Mouse (Mus musculus) kidney, postnatal 4 days (tissue): Measurements from ENCODE around the gene Fblim1.
"Not testable (repeated sequence)": the region's sequence is repeated elsewhere in the genome, so short reads cannot be mapped to it uniquely, and the experiment has no call there.

Source experiments
- DNase-seq, 2 experiments: peaks; one replicate each; pipeline ENCODE4 v3.0.0; 2021; ENCODE audit warnings: mixed read lengths in 2 of 2

The Fblim1 gene

DNA sequence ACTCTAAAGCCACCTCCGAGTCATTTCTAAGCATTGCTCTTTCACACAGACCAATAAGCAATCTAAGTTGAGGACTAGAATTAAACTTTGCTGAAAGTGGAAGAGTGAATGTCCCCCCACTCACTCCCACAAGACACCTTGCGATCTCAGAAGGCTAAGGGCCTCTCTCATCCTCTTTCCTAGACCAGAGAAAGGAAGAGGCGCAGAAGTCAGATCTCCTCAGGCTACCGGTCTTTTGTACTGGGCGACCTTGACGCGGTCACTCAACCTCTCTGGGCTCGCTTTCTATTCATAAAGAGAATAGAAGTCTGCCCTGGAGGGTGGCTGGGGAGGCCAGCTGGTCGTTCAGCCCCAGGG is 7.0 kb downstream of the Fblim1 start:
- DNase-seq = peak in 1 of 2 experiments; percentile 37

DNA sequence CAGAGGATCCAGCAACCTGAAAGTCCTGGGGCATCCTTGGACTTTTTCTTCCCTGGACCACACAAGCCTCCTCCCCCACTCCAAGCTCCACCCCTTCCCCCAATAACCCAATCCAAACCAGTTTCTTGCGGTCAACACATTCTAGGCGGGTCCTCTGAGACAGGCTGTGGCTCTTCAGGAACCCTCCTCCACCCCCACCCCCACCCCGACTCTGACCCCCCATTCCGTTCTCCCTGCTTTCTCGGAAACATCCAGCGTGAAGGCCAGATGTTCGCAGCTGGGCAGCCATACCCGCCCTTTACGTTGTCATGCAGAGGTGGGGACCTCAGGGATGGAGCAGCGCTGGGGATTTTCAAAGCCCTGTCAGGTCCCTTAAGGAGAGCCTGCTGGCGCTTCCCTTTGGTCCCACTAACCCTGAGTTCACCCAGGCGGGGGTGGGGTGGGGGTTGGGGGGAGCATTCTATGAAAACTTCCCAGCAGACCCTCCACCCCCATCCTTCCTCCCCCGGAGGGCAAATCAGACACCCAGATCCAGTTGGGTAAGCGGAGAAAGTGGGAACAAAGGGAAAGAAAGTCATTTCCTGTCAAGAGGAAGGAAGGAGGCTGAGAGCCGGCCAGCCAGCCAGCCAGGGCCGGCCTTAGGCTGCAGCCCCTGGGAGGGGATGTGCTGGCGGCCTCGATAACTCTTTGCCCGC is 7.5 kb downstream of the Fblim1 start:
- peak; percentile 89 to 92 for DNase-seq

DNA sequence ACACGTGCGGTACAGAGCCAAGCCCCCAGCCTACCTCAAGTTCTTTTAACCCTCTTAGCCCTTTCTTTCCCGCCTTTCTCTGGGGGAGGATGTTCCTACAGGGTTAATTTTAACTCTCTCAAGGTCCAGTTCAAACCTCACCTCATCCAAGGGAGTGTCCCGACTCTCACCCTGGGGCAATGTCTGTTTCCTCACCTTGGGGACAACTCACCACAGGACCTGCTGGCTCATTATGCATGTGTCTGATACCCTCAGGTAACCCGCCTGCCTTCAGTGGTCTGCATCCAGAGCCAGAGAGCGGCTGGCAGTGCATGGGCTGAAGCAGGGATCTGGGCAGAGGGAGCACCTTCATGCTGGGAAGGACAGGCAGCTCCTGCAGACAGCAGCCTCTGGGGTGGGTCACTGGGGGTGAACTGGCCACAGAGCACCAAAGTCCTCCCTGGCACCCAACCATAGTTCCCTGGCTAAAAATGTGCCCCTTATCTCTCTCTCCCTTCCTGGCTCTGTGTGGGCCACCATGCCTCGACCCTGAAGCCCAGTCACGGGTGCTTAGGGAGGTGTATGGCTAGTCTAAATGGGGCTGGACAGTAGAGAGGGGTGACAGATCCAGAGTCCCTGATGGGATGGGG is 9.1 kb downstream of the Fblim1 start:
- no peak for DNase-seq

DNA sequence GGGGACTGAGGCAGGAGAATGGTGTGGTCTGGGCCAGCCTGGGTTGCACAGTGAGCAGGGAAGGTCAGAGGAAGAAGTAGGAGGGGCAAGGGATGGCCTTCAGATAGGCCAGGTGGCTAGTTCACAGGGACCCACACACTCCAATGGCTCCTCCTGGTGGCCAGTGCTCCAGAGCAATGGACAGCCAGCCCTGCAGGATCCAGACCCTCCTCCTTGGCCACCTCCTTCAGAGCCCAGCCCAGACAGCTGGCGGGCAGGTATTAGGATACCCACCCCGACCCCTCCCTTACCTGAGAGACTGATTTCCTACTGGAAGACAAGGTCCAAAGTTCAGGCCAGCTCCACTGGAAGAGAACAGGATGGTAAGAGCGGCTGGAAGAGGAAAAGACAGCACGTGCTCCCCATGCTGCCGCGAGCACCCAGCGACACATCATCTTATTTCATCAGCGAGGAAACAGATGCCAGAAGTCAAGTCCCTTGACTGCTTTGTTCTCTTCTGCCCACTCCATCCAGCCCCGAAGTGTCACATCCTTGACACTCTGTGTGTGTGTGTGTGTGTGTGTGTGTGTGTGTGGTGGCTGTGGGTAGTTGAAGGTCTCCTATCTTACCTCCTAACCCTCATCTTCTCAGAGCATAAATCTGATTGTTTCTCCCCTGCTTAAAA is 10.2 kb downstream of the Fblim1 start:
- DNase-seq = peak; percentile 70 to 77

DNA sequence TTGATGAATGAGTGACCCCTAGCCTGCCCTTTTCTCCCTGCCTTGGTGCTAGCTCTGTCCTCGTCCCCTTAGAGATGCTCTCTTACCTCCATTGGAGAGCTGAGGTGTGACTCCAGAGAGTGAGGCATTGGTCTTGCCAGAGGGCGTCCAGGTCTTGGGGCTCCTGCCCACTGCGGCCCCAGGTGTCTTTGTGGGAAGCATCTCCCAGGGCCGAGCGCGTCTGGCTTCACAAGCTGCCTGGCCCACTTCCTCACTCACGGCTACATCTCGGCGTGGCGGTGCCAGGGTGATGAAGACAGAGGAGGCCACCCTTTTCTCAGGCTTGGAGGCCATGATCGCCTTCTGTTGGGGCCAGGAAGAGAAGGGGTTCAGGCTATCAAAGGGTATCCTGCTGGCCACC is 10.8 kb downstream of the Fblim1 start:
- DNase-seq = no peak

DNA sequence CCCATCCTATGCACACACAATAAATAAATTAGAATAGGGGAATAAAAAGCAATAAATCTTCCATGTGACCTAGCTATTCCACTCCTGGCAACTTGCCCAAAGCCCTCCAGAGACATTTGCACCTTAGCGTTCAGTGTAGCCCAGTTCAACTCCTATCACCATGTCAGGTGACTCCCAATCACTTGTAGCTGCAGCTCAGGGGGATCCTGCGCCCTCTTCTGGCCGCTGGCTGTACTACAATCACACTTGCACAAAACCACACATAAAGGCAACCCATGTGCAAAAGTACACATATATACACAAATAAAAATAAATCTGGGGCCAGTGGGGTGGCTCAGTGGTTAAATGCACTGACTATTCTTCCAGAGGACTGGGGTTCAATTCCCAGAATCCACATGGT is 14.3 kb downstream of the Fblim1 start:
- DNase-seq = peak; percentile 71 to 73

DNA sequence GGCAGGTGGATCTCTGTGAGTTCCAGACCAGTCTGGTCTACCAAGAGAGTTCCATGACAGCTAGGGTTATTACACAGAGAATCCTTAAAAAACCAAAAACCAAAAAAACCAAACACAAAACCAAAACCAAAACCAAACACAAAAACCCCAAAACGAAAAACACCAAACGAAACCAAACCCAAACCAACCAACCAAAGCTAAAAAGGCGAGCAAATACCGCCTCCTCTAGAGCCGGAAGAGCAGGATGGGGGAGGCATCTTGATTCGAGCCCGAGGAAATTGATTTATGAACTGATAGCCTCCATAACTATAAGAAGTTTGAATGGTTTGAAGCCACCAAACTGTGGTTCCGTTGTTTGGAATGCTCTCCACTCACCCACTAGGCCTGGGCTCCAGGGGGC is 22.0 kb downstream of the Fblim1 start:
- DNase-seq = no peak

DNA sequence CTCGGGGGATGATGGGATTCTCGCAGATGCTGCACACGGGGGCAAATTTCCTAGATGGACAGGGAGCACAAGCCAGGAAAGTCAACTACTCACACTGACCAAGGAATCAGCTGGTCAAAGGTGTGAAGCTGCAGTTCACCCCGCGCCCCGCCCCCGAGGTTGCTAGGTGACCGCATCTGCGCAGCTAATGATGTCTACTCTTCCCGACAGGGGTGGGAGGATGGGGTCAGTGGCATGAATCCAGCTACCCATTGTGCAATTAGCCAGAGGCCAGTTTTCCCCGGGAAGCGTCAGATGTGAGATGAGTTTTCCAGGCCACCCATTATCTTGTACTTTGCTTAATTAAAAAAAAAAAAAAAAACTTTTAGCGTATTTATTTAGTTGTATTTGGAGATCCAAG is 24.8 kb downstream of the Fblim1 start:
- no peak for DNase-seq

DNA sequence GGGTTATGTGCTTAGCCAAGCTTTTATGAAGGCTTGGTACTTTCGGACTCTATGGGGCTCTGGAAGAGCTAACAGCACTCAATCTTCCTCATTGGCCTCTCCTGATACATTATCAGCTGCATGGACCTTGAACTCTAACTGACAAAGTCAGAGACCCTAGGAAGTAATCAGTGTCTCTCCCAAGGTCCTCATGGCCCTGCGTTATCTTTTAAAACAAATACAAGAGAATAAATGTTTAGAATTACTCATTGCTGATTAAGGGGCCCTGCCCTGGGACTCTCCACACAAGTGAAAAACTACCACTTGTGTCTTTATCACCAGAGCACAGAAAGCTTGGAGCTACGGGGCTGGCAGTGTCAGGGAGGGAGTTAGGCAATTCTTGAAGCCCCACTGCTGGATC is 27.1 kb downstream of the Fblim1 start:
- DNase-seq = no peak

DNA sequence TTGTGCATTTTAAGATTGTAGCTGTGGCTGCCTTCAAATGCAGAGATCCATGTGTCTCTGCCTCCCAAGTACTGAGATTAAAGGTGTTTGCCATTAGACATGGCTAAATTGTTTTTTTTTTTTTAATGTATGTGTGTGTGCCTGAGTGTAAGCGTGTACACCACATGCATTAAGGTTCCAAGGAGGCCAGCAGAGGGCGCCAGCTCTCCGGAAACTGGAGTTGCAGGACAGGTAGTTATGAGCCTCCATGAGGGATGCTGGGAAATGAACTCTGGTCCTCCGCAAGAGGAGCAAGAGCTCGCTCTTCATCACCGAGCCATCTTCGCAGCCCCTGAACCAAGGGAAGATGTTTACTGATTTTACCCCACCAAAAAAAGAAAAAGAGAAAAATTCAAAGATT is 29.0 kb downstream of the Fblim1 start:
- DNase-seq = peak in 1 of 2 experiments; percentile 49

DNA sequence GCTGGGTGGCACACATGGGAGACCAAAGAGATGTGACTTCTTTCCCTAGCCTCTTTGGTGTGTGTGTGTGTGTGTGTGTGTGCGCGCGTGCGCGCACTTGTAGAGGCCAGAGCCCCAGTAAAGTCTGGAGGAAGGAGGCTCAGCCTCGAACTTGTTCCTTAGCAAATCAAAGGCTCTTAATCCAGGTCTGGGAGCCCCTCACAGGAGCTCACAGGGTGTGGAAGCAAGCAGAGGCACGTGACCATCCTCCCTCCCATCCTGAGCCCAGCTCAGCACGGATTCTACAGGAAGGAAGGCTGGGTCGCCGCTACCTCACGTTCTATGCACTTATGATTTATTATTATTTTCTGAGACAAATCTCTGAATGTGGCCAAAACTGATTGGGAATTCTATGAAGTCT is 29.5 kb downstream of the Fblim1 start:
- DNase-seq = no peak

DNA sequence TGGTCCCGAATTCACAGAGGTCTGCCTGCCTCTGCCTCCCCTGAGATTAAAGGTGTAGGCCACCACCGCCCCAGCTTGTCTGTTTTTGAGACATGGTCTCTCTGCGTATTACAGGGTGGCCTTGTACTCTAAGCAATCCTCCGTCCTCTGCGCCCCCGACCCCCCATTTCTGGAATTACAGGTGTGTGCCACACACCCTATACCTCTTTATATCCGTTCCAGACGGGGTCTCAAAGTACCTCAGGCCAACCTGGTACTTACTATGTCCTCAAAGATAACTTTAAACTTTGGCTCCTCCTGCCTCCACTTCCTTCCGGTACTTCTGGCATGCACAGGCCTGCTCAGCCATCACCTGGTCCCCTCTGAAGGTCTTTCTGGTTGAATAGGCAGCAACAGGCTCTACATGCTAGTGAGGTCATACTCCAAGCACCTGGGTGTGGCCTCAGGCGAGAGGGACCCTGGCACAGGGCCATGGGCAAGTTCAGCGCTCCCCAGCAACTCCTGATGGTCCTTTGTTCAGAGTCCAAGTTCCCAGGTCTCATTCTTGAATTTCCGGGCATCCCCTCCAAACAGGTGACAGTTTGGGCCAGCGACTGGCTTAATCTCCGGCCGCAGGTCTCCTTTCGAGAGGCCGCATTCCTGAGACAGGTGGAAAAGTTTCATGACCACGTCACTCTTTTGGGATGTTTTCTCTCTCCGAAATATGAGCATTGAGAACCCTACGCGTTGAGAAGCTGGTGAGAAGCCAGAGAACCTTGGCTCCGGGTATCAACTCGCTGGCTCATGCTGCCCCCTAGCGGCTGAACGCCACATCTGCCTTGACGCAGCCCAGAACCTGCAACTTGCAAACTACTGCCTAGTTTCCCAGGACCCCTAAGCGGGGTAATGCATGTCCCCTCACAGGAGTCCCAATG is 30.9 kb downstream of the Fblim1 start:
- DNase-seq = peak; percentile 94

DNA sequence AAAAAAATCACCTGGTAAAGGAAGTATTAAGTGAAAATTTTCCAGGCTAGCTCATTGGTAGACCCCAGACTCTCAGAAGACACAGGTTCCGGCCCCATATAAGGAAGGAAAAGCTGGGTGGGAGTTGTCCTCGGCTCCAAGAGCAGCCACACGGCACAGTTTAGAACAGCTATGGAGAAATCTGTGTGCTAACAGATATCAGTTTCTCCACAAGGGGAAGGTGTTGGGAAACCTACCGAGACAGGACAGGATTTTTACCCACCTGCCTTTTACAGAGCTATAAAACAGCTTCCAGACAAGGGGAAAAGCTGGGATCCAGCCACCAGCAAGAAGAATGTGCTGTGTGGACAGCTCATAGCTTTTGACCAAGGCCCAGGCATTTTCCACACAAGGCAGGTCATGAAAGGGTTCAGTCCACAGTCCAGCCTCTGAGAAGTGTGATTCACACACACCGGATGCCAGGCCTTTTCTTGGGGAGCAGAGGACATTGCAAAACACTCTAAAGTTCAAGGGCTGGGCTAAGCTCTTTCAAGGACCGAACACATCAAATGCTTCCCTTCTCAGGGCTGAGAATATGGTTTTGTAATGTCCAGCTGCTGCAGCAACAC is 32.4 kb downstream of the Fblim1 start:
- peak in 1 of 2 experiments; percentile 67 for DNase-seq

DNA sequence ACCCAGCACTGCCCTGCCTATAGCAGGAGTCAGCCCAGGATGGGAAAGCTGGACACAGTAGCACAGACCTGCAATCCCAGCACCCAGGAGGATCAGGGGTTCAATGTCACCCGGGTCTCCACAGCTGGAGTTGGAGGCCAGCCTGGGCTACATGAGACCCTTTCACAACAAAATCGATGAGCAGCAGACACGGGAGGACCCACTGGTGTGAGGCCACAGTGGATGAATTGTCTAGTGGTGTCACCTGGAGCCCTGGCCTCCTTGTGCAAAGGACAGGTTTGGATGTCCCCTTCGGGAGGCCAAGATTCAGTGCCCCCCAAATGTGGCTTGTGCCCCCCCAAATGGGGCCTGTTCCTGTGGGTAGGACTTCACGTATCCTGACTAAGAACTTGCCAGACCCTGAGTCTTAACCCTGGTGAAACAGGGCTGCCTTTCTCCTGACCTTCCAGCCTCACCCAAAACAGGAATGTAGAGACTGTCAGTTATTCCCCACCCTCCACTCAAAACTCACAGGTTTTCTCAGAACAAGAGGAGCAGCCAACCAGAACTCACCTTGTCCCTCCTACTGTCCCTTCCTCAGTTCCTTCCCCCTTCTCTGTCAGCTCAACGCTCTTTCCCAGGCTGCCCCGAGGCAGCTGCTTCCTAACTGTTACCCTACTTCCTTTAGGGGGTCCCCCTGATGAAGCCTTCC is 33.1 kb downstream of the Fblim1 start:
- no peak for DNase-seq

DNA sequence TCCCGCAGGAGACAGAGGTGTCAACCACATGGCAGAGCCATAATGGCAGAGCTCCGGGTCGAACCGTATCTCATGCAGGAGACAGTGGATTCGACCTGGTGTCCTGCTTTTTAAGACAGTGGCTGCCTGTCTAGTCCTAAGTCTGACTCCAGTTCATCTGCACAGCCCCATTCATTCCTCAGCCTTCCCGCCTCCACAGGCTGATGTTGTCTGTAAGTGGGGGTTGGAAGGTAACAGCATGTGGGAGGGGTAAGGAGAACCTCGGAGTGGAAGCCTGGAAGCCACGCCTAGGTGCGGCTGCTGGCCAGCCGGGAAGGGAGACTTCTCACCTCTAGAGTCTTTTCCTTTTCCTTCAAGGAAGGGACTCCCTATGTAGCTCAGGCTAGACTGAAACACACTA is 34.0 kb downstream of the Fblim1 start:
- peak in 1 of 2 experiments; percentile 31 for DNase-seq

DNA sequence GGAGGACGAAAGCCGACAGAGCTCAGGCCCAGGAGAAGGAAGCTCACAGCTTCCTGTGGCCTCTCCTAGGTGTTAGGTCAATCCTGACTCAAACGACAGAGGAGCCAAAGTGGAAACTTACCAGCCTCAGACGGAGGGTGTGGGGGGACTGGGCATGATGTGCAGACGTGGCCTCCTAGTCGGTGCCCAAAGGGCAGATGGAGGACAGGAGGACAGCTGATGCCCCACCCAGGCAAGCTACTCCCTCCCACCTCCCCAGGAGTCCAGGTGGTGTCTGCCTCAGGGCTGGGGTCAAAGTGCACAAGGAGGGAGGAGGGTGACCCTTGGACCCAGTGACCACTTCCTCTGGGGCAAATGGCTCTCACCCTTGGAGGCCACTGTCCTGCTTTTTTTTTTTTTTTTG is 34.6 kb downstream of the Fblim1 start:
- DNase-seq = peak; percentile 53 to 74

DNA sequence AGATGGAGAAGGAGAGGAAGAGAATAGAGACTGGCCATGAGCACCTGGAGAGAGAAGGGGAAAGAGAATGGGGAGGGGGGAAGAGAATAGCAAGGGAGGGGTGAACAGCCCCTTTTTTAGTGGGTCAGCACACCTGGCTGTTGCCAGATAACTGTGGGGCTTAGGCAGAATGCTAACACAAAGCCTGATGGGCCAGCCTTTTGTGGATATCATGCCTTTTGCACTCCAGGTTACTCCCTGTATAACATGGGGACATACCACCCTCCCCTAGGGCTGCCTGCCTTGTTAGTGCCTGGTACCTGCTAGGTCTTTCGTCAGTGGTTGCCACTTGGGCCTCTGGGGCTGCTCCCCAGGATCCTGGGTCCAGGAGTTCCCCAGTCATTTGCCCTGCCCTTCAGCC is 35.1 kb downstream of the Fblim1 start:
- no peak for DNase-seq

DNA sequence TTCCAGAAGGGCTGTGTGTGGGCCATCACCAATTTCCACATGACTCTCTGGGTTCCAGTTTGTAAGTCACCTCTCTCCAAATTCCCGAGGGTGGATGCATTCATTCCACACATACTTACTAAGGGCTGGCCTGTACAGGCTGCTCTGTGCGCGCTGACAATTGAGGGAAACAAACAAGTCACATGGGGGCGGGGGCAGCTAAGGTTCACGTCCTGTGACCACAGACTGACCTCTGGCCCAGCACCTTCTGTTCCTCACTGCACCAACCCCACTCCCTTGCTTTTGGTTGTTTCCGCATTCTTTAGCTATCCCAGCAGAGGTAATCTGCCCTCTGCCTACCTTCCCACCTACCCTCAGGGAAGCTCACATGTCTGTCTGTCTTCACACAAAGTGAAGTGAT is 35.9 kb downstream of the Fblim1 start:
- DNase-seq = peak; percentile 55 to 75

DNA sequence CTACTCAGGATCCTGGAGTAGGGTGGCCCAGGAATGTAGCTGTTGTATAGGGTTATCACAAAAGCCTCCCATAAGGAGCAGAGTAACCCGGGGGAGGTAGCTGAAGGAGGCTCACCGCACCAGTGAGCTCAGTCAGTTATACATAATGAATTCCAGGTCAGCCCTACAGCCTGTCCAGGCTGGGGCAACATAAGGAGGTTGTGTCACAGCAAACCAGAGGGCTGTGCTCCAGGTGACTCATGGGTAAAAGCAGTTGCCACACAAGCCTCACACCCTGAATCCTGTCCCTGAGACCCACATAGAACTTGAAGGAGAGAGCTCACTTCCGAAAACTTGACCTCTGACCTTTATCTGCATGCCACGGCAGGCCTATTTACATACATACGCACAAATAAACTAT is 36.9 kb downstream of the Fblim1 start:
- no peak for DNase-seq

DNA sequence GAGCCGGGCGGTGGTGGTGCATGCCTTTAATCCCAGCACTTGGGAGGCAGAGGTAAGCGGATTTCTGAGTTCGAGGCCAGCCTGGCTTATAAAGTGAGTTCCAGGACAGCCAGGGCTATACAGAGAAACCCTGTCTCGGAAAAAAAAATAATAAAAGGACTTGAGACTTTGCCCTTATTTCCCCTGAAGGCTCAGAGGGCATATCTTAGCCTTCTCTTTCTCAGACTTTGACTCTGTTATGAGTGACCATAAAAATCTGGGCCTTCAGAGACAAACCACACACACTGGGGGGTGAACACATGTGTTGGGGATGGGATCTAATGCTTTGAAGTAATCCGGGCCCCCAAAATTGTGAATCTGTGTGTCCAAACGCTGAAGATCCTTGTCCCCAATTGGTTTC is 38.7 kb downstream of the Fblim1 start:
- DNase-seq = not testable (repeated sequence)

DNA sequence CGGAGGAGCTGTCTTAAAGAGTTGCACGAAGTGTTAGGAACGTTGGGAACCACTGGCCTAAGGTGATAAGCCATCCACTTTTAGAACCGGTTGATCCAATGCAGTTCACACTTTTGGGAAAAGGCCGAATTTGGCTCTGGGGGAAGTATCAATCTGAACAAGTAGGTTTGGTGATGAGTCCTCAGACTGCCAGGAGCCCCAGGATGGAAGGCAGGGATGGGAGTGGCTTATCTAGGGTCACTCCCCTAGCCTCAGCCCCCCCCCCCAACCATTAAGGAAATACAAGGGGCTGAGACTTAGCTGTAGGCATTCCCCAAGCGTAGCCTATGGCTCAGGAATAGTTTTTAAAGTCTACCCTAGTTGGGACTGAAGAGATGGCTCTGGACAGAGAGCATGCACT is 39.7 kb downstream of the Fblim1 start:
- no peak for DNase-seq

DNA sequence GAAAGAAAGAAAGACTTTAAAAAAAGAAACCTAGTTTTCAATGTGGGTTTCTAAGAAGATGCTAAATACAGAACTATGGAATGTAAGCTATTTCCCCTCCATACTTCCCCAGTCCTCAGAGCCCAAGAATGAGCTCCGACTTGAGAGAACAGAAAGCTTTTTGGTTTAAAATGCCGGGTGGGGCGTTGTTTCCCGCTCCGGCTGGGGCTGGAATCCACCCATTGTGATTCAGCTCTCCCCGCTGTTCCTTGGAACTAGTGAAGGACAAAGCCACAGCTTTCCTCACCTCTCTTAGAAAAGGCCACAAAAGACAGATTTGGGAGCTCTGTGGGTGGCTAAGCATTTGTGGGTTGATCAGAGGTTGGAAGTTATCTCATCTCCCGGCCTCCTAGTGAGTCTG is 40.6 kb downstream of the Fblim1 start:
- DNase-seq = peak in 1 of 2 experiments; percentile 51
